Comparison of ENCODE assay signal across 16 mouse cellular contexts in genomic region chr2:168480692-168481091, GRCm38 (mm10).
DNase-seq lines count a peak whose midpoint lies in the region; ATAC-seq lines count a peak whose summit lies in the region.
"Had no signal": no experiment of that assay in that cellular context is flagged by ENCODE, and none has a peak within 500 bp of the region (broad histone marks: within the 10 kb centered on the region; RNA-seq: fewer than 3 reads in every experiment).

No protein-coding gene starts in this region.

- DNase-seq in hindbrain, embryonic 14.5 days (ENCODE audit: low spot score): peak; percentile 36
- peak; percentile 49 to 63 for DNase-seq in right cerebral cortex, postnatal 10 days (ENCODE audit: low spot score in 2 of 2)
- DNase-seq in right cerebral cortex, postnatal 36 days (ENCODE audit: low spot score in 2 of 2): no peak
- peak; percentile 79 for DNase-seq in cerebellum, adult 9-11 months
- peak; percentile 42 for DNase-seq in skeletal muscle tissue, adult 2 months (ENCODE audit: low read depth, low spot score)
- no peak for DNase-seq in kidney, adult 9 months
- DNase-seq: adrenal gland, adult 8-10 months; heart, postnatal 14 days; kidney, adult 8-10 months; lung, postnatal 10 days; spleen, adult 18-20 months had no signal

- H3K4me2 ChIP-seq in hindbrain, embryonic 14.5 days (replicated peaks): no peak overlapping the region
- no peak overlapping the region for H3K4me2 ChIP-seq in hindbrain, embryonic 12.5 days (replicated peaks)
- H3K4me2 ChIP-seq: midbrain, embryonic 12.5 days; neural tube, embryonic 15.5 days had no signal

- H3K27me3 ChIP-seq in hindbrain, embryonic 14.5 days (ENCODE audit: control insufficient read depth, insufficient read depth, low read length): no peaks in the 10 kb centered on the region
- H3K27me3 ChIP-seq in hindbrain, embryonic 12.5 days: no peaks in the 10 kb centered on the region
- H3K27me3 ChIP-seq: midbrain, embryonic 12.5 days had no signal

- 66% methylated on average over 6 of the region's 6 CpGs for WGBS in hindbrain, embryonic 14.5 days
- 71% methylated on average over 6 of the region's 6 CpGs for WGBS in hindbrain, embryonic 12.5 days

- no peaks in the 10 kb centered on the region for H3K9me3 ChIP-seq in hindbrain, embryonic 14.5 days (ENCODE audit: control insufficient read depth, low read length)
- no peaks in the 10 kb centered on the region for H3K9me3 ChIP-seq in hindbrain, embryonic 12.5 days (replicated peaks)
- H3K9me3 ChIP-seq: midbrain, embryonic 12.5 days; neural tube, embryonic 15.5 days had no signal

- no peak overlapping the region for H3K4me3 ChIP-seq in hindbrain, embryonic 14.5 days (replicated peaks; ENCODE audit: low read length)
- H3K4me3 ChIP-seq in hindbrain, embryonic 12.5 days: no peak overlapping the region
- H3K4me3 ChIP-seq: midbrain, embryonic 12.5 days; neural tube, embryonic 15.5 days had no signal

- no peak overlapping the region for H3K27ac ChIP-seq in hindbrain, embryonic 14.5 days
- H3K27ac ChIP-seq in hindbrain, embryonic 12.5 days: no peak overlapping the region
- H3K27ac ChIP-seq: midbrain, embryonic 12.5 days; neural tube, embryonic 15.5 days had no signal

- H3K36me3 ChIP-seq in hindbrain, embryonic 14.5 days (replicated peaks; ENCODE audit: control insufficient read depth, insufficient read depth): no peaks in the 10 kb centered on the region
- H3K36me3 ChIP-seq in hindbrain, embryonic 12.5 days: no peaks in the 10 kb centered on the region
- H3K36me3 ChIP-seq: midbrain, embryonic 12.5 days; neural tube, embryonic 15.5 days had no signal

- ATAC-seq in hindbrain, embryonic 14.5 days (ENCODE audit: low FRiP score): no peak
- no peak for ATAC-seq in hindbrain, embryonic 12.5 days (ENCODE audit: low FRiP score)
- ATAC-seq: CD4-positive, CD25-positive, alpha-beta regulatory T cell, adult 4 months; Patski had no signal

- no peaks in the 10 kb centered on the region for H3K4me1 ChIP-seq in hindbrain, embryonic 14.5 days (replicated peaks; ENCODE audit: control insufficient read depth, insufficient read depth, low read length)
- H3K4me1 ChIP-seq in hindbrain, embryonic 12.5 days: peaks cover 5% of the 10 kb centered on the region; the same call in 1 of the 2 replicates
- H3K4me1 ChIP-seq: midbrain, embryonic 12.5 days had no signal

- H3K9ac ChIP-seq in hindbrain, embryonic 14.5 days: no peak overlapping the region
- H3K9ac ChIP-seq in hindbrain, embryonic 12.5 days: no peak overlapping the region
- H3K9ac ChIP-seq: midbrain, embryonic 12.5 days; neural tube, embryonic 15.5 days had no signal

Comparison
In these comparisons a context has a peak if more than half of its experiments do, and no peak if none do; other contexts are left out.
1. DNase-seq: peak in hindbrain, embryonic 14.5 days (single experiment), right cerebral cortex, postnatal 10 days (2 of 2), cerebellum, adult 9-11 months (single experiment) and skeletal muscle tissue, adult 2 months (single experiment); none in right cerebral cortex, postnatal 36 days (0 of 2) and kidney, adult 9 months (single experiment).